Mouse (Mus musculus) frontal cortex, postnatal 36 days (tissue): Measurements from ENCODE around the gene Klf13.

Source experiments
- DNase-seq, 2 experiments: peaks; one replicate each; pipeline ENCODE4 v3.0.0; 2022; ENCODE audit warnings: low spot score in 2 of 2

Gene Klf13

DNA sequence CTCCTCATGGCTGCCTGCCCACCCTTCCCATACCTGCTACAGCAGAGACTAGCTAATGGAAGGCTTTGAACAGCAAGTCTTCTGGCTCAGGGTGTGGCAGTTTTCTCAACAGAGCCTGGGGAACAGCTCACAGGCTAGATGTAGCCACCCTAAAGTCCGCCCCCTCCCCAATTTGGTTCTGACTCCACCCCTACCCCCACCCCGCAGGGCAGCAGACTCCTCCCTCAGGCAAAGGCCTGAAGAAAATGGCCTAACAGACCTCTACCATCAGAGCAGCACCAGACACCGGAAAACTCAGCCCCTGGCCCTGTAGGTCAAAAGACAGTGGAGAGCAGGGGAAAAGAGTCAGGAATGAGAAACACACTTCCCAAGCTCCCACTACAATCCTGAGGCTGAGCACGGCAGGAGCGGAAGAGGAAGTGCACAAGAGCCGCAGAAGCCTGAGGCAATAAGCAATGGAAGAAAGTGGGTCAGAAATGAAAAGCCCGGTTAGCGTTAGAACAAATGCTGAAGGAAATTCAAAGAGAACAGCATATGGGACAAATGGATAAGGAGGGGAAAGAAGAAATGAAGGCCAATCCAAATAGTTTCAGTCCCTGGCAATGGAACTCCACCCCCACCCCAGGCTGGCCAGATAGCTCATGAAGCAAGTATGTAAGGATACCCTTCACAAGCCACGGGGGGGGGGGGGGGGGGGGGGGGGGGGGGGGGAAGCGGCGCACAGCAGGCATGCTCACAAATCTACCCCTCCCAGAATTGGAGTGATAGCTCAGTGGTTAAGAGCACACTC lies 30.0 kb downstream of the Klf13 start:
- DNase-seq = no peak

DNA sequence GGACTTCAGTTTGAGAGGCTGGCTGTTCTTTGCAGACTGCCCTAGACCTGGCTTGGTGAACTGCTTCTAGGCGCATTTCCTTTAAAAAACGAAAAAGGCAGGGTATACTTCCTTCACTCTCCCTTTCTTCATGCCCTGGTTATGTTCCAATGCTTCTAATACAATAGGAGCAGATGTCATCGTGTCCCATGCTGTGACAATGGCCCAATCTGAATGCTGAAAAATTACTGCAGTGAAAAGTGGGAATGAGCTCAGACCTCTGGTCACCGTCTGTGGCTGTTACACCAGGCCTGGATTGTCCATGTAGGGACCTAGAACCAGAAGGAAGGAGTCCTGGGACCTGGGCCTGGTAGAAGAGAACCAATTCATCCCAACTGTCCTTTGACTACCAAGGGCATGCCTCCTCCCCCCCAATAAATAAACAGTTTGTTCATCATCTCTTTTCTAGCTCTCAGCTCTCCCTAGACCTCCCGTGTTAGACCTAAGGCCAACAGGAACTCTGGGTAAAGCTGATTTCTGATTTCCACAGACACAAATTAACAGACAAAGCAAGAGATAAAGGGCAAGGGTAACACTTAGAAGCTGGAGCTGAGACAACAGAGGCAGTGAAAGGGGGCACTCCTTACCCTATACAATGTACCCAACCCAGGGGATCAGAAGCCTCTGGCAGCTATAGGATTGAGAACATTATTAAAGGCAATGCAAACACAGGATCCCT lies 30.8 kb downstream of the Klf13 start:
- no peak for DNase-seq

DNA sequence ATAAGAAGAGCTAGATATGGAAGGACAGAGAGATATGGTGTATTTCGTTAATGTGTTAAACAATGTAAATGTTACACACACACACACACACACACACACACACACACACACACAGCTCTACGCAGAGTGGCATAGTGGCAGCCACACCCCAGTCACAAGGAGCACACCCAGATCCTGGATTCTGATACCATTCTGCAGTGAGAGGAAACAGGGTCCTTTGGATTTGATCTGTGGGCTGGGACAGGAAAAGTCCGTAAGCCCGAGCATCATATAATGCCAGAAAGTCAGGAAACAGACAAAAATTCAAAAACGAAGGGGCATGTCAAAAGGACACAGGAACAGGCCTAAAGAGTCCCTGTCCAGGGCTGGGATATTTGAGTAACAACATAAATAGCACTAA lies 33.1 kb downstream of the Klf13 start:
- no peak for DNase-seq

DNA sequence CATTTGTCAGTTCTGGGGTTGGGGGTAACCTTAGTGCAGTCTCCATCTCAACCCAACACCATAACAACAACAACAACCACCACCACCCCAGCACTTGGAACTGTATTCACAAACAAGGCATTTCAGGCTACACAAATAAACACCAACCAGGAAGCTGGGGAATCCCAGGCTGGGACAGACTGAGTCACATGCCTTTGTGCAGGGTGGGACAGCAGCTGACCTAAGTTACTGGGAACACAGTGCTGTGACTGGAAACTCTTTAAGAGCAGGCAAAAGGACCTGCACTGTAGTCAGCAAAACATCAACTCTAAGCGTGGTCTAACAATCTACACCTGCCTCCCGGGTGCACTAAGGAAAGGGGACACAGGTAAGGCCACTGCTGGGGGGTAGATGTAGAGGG lies 33.5 kb downstream of the Klf13 start:
- DNase-seq = no peak

DNA sequence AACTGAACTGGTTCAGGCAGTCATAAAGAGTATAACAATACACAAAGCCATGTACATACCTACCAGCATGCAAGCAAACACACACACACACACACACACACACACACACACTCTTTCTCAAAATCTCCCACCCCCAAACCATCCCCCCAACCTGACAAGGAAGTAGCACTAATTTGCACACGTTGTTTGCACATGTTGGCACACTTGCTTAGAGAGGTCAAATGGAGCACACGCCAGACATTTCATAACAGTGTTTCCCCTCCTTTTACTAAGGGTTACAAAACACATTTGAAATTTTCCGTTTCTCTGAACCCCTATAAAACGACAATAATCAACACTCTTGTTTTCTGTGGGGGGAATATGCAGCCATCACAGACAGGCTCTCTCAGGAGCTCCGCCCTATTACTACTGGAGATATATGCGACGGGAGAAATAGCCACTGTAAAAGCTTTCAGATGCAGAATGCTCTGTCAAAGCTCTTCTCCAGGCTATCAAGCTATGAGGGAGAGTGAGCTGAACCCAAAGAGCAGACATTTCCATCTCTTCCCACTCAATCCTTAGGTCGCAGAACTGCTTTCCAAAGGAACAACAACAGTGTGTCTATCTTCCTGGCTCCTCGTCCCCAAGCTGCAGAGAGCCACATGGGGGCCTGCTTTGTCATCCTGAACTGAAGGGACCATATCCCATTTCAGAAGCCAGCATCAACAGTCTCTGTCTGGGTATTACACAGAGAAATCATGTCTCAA lies 34.9 kb downstream of the Klf13 start:
- DNase-seq = no peak

DNA sequence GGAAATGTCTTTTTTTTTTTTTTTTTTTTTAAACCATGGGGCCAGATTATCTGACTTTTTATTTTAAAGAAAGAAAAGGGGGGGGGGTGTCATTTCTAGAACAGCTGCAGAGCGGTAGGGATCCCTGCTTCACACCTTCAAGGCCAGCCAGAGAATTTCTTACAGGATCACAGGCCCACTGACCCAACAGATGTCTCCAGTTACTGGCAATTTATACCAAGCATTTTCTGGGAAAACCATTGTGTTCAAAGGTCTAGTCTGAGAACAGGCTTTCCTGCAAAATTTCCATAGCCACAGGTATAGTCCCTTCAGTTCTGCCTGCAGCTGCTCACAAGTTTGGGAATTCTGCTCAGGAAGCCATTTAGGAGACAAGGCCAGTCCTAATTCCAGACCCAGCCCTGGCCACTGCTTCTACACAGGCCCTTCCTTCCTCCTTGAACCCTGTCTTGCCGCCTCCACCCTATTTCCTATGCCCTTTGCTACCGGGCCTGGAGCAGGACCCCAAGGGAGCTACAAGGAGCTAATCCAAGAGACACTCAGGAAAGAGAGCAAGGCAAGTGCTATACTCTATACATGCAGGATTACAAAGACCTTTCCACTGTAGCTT lies 36.0 kb downstream of the Klf13 start:
- no peak for DNase-seq

DNA sequence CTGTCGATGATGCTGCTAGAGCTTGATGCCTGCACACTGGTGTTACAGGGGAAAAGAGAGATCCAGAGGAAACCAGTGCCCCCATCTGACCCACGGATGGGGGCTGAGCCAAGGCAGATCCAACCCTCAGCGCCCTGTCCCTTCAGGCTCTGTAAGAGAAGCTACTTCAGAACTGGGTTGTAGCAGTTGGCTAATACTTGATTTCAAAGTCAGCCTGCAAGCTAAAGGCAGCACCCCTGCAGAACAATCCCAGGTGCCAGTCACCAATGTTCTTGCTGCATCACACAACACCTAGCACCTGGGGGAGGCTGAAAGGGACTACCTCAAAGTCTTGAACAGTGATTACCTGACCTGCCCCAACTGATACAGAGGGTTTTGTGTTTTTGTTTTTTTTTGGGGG lies 36.8 kb downstream of the Klf13 start:
- no peak for DNase-seq

DNA sequence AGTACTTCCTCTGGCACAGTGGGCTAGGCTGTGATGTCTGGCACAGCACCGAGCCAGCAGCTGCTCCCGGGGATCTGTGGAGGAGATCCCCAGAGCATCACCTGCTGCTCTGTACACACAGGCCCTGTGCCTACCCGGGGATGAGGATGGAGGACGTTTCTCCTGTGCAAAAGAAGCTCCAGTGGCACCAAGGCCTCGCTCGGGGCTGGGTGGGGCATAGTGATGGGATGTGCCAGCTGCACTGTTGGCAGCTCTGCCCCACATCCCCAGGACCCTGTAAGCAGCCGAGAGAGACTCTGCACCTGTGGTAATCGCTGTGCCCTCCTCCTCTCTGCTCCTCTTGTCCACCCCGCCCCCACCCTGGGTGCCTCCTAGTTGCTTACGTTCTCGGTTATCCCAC lies 37.4 kb downstream of the Klf13 start:
- peak in 1 of 2 experiments; percentile 39 for DNase-seq

DNA sequence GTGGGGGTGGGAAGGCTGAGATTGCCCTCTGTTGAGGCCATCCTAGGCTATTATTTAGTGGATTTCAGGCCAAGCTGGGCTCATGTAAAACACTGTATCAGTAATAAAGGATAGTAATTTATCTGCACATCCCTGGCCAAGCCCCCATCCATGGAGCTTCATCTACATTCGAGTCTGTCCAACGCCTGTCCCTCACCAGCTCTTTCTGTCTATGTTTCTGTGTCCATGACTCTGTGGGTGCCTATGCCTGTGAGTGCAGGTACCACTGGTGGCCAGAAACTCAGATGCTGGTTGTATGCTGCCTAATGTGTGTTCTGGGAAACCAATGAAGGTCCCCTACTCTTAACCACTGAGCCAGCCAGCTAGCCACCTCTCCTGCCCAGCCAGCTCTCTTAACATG lies 38.3 kb downstream of the Klf13 start:
- DNase-seq = no peak

DNA sequence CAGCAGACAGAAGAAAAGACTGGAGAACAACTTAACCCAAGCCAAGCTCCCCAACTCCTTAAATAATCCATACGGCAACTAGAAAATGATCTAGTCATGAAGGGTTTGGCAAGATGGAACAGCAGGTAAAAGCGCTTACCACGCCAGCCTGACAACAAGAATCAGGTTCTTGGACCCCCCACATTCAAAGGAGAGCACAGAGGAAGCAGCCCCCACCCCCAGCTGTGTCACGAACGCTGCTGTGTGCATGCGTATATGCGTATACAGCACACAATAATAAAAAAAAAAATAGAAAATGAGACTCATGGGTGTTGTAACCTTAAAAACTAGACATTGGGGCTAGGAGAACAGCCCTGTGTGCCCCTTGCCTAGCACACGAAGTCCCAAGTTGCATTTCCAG lies 38.8 kb downstream of the Klf13 start:
- DNase-seq = no peak

DNA sequence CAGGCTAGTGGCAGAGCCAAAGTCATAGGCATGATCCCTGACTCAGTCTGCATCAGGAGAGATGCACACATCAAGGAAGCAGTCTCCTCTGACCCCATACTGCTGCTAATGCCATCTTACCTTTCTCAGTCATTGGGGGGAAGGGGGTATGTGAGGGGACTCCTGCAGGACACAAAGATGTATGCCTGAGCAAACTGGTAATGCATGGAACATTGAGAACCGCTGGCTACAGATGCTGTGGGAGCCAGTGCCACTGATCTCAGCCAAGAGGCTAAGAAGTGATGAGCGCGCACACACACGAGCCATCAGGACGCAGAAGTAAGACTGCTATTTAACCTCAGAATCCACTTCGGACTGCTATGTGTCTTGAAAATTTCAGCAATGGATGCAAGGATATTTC lies 40.5 kb downstream of the Klf13 start:
- no peak for DNase-seq

DNA sequence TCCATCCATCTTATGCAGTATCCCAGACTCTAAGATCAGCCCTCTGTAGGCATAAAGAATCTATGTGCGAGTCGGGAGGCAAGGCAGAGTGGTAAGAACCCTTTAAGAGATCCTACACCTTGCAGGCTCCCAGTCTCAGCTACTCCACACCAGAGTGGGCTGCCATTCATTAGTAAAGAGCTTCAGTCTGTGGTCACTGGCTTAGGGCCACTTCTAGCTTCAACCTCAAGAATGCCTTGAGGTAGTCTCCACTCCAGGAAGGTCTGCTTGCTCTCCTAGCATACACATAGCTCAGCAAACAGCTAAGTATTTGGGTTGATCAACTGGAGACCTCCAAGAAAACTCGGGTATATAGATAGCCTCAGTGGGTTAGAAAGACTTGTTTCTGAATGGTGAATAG lies 41.1 kb downstream of the Klf13 start:
- DNase-seq = no peak

DNA sequence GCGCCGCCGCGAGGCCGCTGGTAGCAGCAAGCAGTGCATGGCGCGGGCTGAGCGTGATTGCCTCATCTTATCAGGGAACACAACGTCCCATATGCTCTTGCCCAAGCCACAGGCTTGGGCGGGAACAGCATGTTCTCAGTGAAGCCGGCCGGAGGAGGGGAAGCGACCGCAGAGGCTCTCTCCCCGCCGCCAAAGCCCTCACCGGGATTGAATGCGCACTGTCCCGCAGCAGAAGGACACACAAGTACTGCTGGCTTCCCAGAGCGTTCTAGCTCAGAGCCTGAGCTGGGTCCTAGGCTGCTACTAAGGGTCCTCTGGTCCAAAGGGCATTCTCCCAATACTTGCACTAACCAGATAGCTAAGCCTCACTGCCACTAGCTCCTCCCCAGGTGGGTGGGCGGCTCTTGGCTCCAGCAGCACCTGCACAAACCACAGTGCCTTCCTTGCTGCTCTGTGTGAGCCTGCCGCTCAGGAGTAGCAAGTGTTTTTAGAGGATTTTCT lies 41.7 kb downstream of the Klf13 start:
- DNase-seq = peak; percentile 89 to 90

DNA sequence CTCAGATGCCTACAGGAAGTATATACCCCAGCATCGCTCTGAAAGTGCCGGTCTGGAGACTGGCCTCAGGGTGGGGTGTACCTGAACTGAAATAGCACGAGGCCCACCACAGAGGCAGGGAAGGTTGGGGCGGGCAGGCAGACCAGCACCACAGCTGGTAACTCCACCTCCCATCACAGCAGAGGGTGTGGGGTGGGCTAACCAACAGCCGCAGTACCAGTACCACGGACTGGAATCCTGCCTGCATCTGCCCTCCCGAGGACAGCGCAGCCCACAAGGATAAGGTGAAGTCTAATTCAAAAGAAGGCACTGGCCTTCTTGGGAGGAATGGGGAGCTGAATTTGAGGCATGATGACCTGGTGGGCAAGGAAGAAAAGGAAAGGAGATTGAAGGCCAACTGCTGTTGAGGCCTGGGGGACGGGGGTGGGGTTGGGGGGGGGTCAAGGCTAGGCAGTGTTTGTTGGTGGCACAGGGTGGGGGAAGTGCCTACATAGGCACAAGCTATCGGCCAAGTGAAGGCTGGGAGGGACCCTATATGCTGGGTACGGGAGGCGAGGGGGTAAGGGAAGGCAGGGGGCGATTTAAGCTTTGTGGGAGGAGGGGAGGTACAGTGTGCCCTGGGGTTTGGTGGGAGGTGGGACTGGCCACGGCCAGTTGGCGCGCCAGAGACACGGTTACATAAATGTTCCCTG lies 42.3 kb downstream of the Klf13 start:
- DNase-seq = no peak

DNA sequence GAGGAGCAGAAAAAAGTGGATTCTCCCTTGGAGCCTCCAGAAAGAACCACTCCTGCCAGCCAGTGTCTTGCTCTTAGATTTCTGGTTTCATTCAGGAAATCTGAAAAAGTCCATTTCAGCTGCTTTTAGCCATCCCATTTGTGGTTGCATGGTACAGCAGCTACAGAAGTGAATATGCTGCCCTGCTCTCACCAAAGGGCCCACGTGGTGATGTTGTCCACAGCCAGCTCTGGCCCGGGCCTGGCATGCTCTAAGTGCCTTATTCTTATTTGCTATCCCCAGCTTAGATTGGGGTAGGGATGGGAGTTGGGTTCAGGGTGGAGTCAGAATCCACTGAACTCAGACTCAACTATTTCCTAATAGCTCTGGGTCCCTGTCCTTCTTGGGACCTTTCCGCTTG lies 43.5 kb downstream of the Klf13 start:
- DNase-seq = no peak

DNA sequence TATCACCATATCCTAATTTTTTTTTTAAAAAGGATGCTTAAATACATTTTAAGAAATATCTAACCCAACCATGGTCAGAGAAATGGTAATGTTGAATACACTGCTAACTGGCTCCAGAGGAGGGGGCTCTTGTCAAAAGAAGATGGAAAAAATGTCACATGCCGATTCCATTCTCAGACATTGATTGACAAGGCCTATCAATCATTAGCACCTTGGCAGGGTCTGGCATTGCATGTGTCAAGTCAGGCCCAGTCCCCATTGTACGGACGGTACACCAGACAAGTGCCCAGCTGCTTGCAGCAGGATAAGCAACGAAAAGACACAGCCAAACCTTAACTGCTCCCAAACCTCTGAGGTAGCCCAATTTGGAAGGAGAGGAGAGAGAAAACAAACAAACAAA lies 44.1 kb downstream of the Klf13 start:
- DNase-seq = no peak

DNA sequence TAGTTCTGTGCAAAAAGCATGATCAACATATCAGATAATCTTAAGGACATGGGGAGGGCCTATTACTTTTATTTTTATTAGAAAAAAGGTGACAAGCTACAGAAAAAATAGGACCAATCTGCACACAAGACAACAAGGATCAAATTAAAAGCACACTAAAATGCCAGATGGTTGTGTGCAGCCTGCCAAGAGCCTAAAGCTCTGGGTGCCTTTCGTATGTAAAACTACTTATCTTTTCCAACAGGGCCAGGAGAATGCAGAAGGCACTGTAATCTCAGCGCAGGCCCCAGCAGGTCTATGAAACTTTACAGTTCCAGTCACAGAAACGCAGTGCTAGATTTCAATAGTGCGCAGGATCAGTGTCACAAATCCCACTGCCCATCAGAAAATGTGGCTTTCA lies 45.0 kb downstream of the Klf13 start:
- no peak for DNase-seq

DNA sequence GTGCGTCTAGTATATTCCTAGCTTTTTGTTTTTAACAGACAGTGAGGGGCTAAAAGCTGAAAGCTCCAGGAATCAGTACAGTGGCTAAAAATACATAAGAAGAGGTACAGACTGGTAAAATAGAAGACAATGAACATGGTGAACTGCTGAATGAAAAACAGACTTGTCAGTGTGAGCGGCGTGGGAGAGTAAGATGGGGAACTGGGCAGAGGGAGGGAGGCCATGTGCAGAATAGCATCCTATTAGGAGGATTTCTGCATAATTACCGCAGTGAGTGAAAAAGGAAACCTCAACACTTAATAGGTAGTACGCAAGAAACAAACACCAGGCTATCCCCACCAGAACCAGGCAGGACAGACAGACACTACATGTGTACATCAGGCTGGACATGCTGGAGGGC lies 45.5 kb downstream of the Klf13 start:
- no peak for DNase-seq

DNA sequence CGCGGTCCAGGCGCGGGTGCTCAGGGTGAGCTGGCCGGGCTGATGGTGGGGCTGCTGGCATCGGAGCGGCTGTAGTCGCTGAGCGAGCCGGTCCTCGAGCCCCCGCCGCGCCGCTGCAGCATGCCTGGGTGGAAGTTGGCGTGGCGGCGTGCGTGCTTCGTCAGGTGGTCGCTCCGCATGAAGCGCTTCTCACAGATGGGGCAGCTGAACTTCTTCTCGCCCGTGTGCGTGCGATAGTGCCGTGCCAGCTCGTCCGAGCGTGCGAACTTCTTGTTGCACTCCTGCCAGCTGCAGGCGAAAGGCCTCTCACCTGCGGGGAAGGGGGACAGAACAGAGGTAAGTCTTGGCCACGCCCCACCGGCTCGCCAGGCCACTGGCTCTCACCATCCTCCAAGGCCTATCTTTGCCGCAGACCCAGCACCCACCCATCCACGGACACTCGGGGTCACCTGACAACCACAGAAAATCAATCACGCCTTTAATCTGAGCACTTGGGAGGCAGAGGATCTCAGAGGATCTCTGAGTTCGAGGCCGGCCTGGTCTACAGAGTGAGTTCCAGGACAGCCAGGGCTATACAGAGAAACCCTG lies 47.1 kb downstream of the Klf13 start:
- no peak for DNase-seq

DNA sequence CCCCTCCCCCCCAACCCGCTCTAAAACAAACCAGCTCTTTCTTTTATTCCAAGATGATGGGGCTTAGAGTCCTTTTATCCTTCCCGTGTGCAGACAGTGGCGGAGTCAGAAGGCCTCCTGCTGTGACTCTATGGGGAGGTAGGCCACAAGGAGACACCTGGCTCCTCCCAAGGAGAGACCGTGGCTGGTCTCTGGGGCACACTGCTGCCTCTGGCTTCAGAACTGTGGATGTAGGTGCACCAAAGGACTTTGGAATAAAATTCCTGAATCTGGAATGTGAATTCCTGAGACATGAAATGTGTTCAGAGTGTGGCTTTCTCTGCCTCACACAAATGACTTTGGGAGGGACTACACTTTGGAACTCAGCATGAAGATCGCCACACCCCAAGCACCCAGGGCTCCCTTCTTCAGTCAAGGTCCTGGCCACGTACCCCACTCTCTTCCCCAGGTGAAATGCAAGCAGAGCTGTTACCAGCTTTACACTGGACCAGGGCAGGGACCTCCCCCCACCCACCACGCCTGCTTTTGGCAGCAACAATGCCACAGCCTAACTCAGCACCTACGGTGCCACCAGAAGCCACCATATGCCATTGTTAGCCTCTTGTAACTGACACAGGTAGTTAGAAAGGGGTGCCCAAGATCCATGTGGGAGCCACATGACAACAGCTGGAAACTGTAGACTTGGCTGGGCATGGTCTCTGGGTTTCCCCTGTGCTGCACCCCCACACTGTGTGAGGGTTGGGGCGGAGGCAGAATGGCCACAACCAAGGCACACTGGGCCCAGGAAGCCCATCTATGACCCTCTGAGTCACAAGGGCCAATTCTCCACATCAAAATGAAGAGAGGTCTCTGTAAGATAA lies 49.4 kb downstream of the Klf13 start:
- no peak for DNase-seq
